Mouse (Mus musculus): ENCODE results near the gene Dph2. TPM values are rescaled to one million over a fixed set of nuclear protein-coding genes. Genes with fewer than 3 reads are reported as not detected.
A peak's percentile ranks its signal among the peaks of the same experiment; 100 is the strongest.

Gene Dph2
- 20.5 and 22.4 TPM in 2 replicates for polyA plus RNA-seq (2016; fragmentation: Nextera tagmentation; extraction: Ambion mirVana)

GRCm38 (mm10) chr4:117891738-117892161 is at the start of gene Dph2:
Gene Dph2 (minus strand): TSS chr4:117892032.
- Histone ChIP-seq H3K27me3 (no peaks in the 10 kb centered on the region), H3K4me3 (peak within 1 kb of the TSS; percentile 59), H3K4me1 (peaks cover 14% of the 10 kb centered on the region), H3K27ac (no peak within 1 kb of the TSS), H3K4me2 (replicated peaks) (peak within 1 kb of the TSS; percentile 78), H3K9ac (peak within 1 kb of the TSS; percentile 55), H3K36me3 (peaks cover 45% of the 10 kb centered on the region), H3K9me3 (replicated peaks) (no peaks in the 10 kb centered on the region)
- under 1% methylated on average over 21 of the region's 21 CpGs for WGBS
- peak; percentile 84 for ATAC-seq (ENCODE audit: low FRiP score)

- no peaks in the 10 kb centered on the region for H3K9me3 ChIP-seq (replicated peaks)
- WGBS, result 97% methylated on average over 5 of the region's 5 CpGs
- H3K4me1 ChIP-seq, result no peaks in the 10 kb centered on the region
- H3K27me3 ChIP-seq, result no peaks in the 10 kb centered on the region
- H3K36me3 ChIP-seq, result peaks cover 20% of the 10 kb centered on the region
- no peak overlapping the region for H3K4me3 ChIP-seq
- no peak overlapping the region for H3K27ac ChIP-seq
- no peak for ATAC-seq (ENCODE audit: low FRiP score)
- H3K9ac ChIP-seq, result no peak overlapping the region
- H3K4me2 ChIP-seq (replicated peaks), result no peak overlapping the region
Measured at GRCm38 (mm10) chr4:117936964-117937363, 45.1 kb upstream of the Dph2 start.

GRCm38 (mm10) chr4:117934081-117934480 is 42.2 kb upstream of the Dph2 start:
- H3K27me3 ChIP-seq, result peaks cover 18% of the 10 kb centered on the region
- H3K9me3 ChIP-seq (replicated peaks), result 0 out of 2 replicates have a peak, but pooled peaks cover 3% of the 10 kb centered on the region
- H3K4me3 ChIP-seq, result no peak overlapping the region
- H3K4me2 ChIP-seq (replicated peaks), result no peak overlapping the region
- H3K36me3 ChIP-seq, result peaks cover 10% of the 10 kb centered on the region
- H3K9ac ChIP-seq, result no peak overlapping the region
- peaks cover 9% of the 10 kb centered on the region for H3K4me1 ChIP-seq
- 91% methylated on average over 4 of the region's 4 CpGs for WGBS
- ATAC-seq (ENCODE audit: low FRiP score), result no peak
- no peak overlapping the region for H3K27ac ChIP-seq

GRCm38 (mm10) chr4:117933248-117933647 is 41.4 kb upstream of the Dph2 start:
- H3K4me1 ChIP-seq, result peaks cover 12% of the 10 kb centered on the region
- no peak overlapping the region for H3K4me2 ChIP-seq (replicated peaks)
- 0 out of 2 replicates have a peak, but pooled peaks cover 3% of the 10 kb centered on the region for H3K9me3 ChIP-seq (replicated peaks)
- H3K27ac ChIP-seq, result no peak overlapping the region
- H3K36me3 ChIP-seq, result peaks cover 10% of the 10 kb centered on the region
- ATAC-seq (ENCODE audit: low FRiP score), result no peak
- 80% methylated on average over 5 of the region's 5 CpGs for WGBS
- no peak overlapping the region for H3K4me3 ChIP-seq
- no peak overlapping the region for H3K9ac ChIP-seq
- H3K27me3 ChIP-seq, result peaks cover 26% of the 10 kb centered on the region

- Histone ChIP-seq H3K4me2 (replicated peaks) (peak within 1 kb of the TSS; percentile 54), H3K27me3 (peaks cover 63% of the 10 kb centered on the region), H3K4me3 (peak within 1 kb of the TSS; percentile 29), H3K9me3 (replicated peaks) (0 out of 2 replicates have a peak, but pooled peaks cover 3% of the 10 kb centered on the region), H3K9ac (peak within 1 kb of the TSS; percentile 45; the same call in 1 of the 2 replicates), H3K27ac (no peak within 1 kb of the TSS), H3K36me3 (peaks cover 6% of the 10 kb centered on the region), H3K4me1 (peaks cover 27% of the 10 kb centered on the region)
- under 1% methylated on average over 33 of the region's 33 CpGs for WGBS
- ATAC-seq (ENCODE audit: low FRiP score), result no peak
Measured at GRCm38 (mm10) chr4:117929391-117929881, 37.6 kb upstream of the Dph2 start, which contains the start of gene Artn. Gene Artn (minus strand): TSS chr4:117929763.

GRCm38 (mm10) chr4:117928699-117929241 is 36.9 kb upstream of the Dph2 start:
- H3K27ac ChIP-seq, result no peak overlapping the region
- H3K4me1 ChIP-seq, result peaks cover 27% of the 10 kb centered on the region
- H3K4me3 ChIP-seq, result peak overlapping the region; percentile 29
- peak overlapping the region; percentile 54 for H3K4me2 ChIP-seq (replicated peaks)
- peaks cover 6% of the 10 kb centered on the region for H3K36me3 ChIP-seq
- ATAC-seq (ENCODE audit: low FRiP score), result peak; percentile 18
- H3K27me3 ChIP-seq, result peaks cover 69% of the 10 kb centered on the region
- 3% methylated on average over 13 of the region's 13 CpGs for WGBS
- peak overlapping the region; percentile 45; the same call in 1 of the 2 replicates for H3K9ac ChIP-seq
- H3K9me3 ChIP-seq (replicated peaks), result 0 out of 2 replicates have a peak, but pooled peaks cover 3% of the 10 kb centered on the region

GRCm38 (mm10) chr4:117928234-117928633 is 36.4 kb upstream of the Dph2 start:
- Histone ChIP-seq H3K4me2 (replicated peaks) (no peak overlapping the region), H3K9ac (no peak overlapping the region), H3K36me3 (peaks cover 6% of the 10 kb centered on the region), H3K27me3 (peaks cover 74% of the 10 kb centered on the region), H3K4me1 (peaks cover 27% of the 10 kb centered on the region), H3K4me3 (no peak overlapping the region), H3K9me3 (replicated peaks) (0 out of 2 replicates have a peak, but pooled peaks cover 3% of the 10 kb centered on the region), H3K27ac (no peak overlapping the region)
- peak; percentile 30; the same call in 1 of the 2 replicates for ATAC-seq (ENCODE audit: low FRiP score)
- WGBS, result 12% methylated on average over 6 of the region's 6 CpGs

- WGBS, result 1% methylated on average over 70 of the region's 71 CpGs
- H3K27me3 ChIP-seq, result peaks cover 82% of the 10 kb centered on the region
- no peaks in the 10 kb centered on the region for H3K36me3 ChIP-seq
- ATAC-seq (ENCODE audit: low FRiP score), result peak; percentile 73
- peak overlapping the region; percentile 68 for H3K9ac ChIP-seq
- H3K4me3 ChIP-seq, result peak overlapping the region; percentile 40
- 0 out of 2 replicates have a peak overlapping the region, but pooled peaks have one; percentile 40 for H3K27ac ChIP-seq
- H3K4me2 ChIP-seq (replicated peaks), result peak overlapping the region; percentile 74
- H3K4me1 ChIP-seq, result peaks cover 27% of the 10 kb centered on the region
- H3K9me3 ChIP-seq (replicated peaks), result 0 out of 2 replicates have a peak, but pooled peaks cover 3% of the 10 kb centered on the region
Measured at GRCm38 (mm10) chr4:117926545-117927482, 35.0 kb upstream of the Dph2 start.

- no peaks in the 10 kb centered on the region for H3K36me3 ChIP-seq
- ATAC-seq (ENCODE audit: low FRiP score), result no peak
- H3K27me3 ChIP-seq, result peaks cover 73% of the 10 kb centered on the region
- WGBS, result 55% methylated on average over 6 of the region's 6 CpGs
- H3K9ac ChIP-seq, result no peak overlapping the region
- H3K4me1 ChIP-seq, result peaks cover 26% of the 10 kb centered on the region
- no peak overlapping the region for H3K27ac ChIP-seq
- no peak overlapping the region for H3K4me2 ChIP-seq (replicated peaks)
- H3K4me3 ChIP-seq, result no peak overlapping the region
- no peaks in the 10 kb centered on the region for H3K9me3 ChIP-seq (replicated peaks)
Measured at GRCm38 (mm10) chr4:117924916-117925315, 33.1 kb upstream of the Dph2 start.

- H3K9me3 ChIP-seq (replicated peaks), result no peaks in the 10 kb centered on the region
- H3K27me3 ChIP-seq, result peaks cover 58% of the 10 kb centered on the region
- no peak overlapping the region for H3K4me3 ChIP-seq
- 74% methylated on average over 2 of the region's 2 CpGs for WGBS
- no peak overlapping the region for H3K4me2 ChIP-seq (replicated peaks)
- H3K27ac ChIP-seq, result no peak overlapping the region
- ATAC-seq (ENCODE audit: low FRiP score), result no peak
- H3K9ac ChIP-seq, result no peak overlapping the region
- no peaks in the 10 kb centered on the region for H3K36me3 ChIP-seq
- peaks cover 15% of the 10 kb centered on the region for H3K4me1 ChIP-seq
Measured at GRCm38 (mm10) chr4:117923450-117923849, 31.6 kb upstream of the Dph2 start.

GRCm38 (mm10) chr4:117921358-117921757 is 29.5 kb upstream of the Dph2 start:
- Histone ChIP-seq H3K27ac (no peak overlapping the region), H3K36me3 (no peaks in the 10 kb centered on the region), H3K9me3 (replicated peaks) (no peaks in the 10 kb centered on the region), H3K4me2 (replicated peaks) (no peak overlapping the region), H3K4me3 (no peak overlapping the region), H3K27me3 (peaks cover 37% of the 10 kb centered on the region), H3K9ac (no peak overlapping the region), H3K4me1 (peaks cover 2% of the 10 kb centered on the region)
- 96% methylated on average over 2 of the region's 2 CpGs for WGBS
- no peak for ATAC-seq (ENCODE audit: low FRiP score)

- no peak overlapping the region for H3K4me3 ChIP-seq
- peaks cover 12% of the 10 kb centered on the region for H3K4me1 ChIP-seq
- no peak overlapping the region for H3K27ac ChIP-seq
- no peaks in the 10 kb centered on the region for H3K36me3 ChIP-seq
- peaks cover 13% of the 10 kb centered on the region; the same call in 1 of the 2 replicates for H3K27me3 ChIP-seq
- no peaks in the 10 kb centered on the region for H3K9me3 ChIP-seq (replicated peaks)
- no peak for ATAC-seq (ENCODE audit: low FRiP score)
- H3K4me2 ChIP-seq (replicated peaks), result no peak overlapping the region
- 92% methylated on average over 5 of the region's 5 CpGs for WGBS
- H3K9ac ChIP-seq, result no peak overlapping the region
Measured at GRCm38 (mm10) chr4:117918762-117919161, 26.9 kb upstream of the Dph2 start.

Measured in hindbrain, embryonic 12.5 days (tissue).